Mouse (Mus musculus) cerebellum, adult (tissue): Measurements from ENCODE around the gene Lmo7.

Experiments used
- ATAC-seq: cut with Nextera tagmentation; 2 replicates; pipeline ENCODE4 v1.9.2; 2017; ENCODE audit warnings: mild to moderate bottlenecking, moderate library complexity, mixed read lengths; ENCODE audit not compliant: insufficient number of reproducible peaks, low FRiP score, low TSS enrichment

The Lmo7 gene

DNA sequence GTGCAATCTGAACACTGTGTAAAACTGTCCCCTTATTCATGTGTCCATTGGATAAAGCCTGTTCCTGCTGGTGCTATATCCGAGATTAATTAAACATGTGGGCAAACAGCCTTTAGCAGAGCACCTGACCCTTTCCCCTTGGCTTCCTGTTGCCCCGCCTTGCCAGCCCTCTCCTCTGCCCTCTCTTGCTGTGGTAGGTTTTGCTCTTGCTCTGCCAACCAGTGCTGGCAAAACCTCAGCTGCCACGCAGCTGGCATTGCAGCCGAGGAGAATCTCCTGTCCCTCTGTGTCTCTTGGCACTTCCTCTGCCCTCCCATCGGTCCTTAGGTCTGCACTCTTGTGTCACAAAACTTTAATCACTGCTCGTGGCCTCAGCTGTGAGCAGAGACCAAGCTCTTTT, 100.4 kb downstream of the Lmo7 start:
- ATAC-seq, result no peak

- ATAC-seq, result no peak
Observed at GRCm38 (mm10) chr14:101834109-101834508, 104.4 kb downstream of the Lmo7 start.

DNA sequence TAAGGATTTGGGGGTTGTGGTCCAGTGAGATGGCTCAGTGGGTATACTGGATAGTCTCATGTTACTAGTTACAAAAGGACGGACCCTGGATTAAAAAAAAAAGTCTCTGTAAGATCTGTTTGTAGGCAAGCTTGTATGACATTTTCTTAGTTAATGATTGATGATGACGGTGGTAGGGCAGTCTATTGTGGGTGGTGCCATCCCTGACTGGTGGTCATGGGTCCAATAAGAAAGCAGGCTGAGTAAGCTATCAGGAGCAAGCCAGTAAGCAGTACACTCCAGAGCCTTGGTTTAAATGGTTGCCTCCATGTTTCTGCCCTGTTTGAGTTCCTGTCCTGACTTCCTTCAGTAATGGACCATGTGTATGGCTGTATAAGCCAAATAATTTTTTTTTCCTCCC, 106.6 kb downstream of the Lmo7 start:
- ATAC-seq, result no peak

DNA sequence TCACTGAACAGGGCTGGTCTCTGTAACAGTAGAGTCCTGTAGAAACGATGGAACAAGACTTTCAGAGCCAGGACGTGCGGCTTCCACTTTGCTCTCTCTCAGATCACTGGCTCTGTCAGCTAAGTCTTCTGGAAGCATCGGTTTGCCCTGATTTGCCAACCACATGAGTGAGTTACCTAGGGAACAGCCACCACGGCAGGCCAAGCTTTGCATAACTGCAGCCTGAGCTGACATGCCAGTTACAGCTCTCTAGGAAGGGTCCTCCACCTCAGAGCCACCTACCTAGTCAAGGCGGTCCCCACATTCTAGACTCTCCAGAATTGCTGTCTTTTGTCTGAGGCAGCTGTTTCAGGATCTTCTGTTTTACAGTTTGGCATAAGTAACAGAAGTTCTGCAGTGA, 107.4 kb downstream of the Lmo7 start:
- ATAC-seq, result no peak

DNA sequence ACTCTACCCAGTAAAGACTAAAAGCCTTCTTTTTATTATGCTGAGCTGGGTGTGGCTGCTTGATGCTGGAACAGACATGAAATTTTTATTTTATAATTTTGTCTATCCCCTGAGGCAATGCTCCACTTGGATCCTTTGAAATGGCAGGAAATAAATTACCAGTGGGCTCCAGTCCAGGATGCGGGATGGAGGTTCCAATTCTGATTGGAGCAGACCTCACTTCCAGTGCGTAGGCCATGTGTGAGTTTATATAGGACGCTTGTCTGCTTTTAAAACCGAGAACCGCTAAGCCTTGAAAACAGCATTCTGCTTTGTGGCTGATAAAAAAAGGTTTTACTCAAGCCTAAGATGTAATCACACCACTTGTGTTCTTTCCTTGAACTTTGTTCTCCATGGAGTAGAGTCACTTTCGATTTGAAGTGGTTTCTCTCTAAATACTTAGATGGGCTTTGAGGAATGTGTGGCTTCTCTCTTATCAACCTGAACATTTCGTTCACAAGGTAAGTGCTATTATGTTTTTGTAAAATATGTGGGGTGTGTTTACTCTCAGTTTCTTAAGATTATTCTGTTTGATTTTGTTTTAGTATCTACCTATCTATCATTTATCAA, 108.6 kb downstream of the Lmo7 start:
- no peak for ATAC-seq

DNA sequence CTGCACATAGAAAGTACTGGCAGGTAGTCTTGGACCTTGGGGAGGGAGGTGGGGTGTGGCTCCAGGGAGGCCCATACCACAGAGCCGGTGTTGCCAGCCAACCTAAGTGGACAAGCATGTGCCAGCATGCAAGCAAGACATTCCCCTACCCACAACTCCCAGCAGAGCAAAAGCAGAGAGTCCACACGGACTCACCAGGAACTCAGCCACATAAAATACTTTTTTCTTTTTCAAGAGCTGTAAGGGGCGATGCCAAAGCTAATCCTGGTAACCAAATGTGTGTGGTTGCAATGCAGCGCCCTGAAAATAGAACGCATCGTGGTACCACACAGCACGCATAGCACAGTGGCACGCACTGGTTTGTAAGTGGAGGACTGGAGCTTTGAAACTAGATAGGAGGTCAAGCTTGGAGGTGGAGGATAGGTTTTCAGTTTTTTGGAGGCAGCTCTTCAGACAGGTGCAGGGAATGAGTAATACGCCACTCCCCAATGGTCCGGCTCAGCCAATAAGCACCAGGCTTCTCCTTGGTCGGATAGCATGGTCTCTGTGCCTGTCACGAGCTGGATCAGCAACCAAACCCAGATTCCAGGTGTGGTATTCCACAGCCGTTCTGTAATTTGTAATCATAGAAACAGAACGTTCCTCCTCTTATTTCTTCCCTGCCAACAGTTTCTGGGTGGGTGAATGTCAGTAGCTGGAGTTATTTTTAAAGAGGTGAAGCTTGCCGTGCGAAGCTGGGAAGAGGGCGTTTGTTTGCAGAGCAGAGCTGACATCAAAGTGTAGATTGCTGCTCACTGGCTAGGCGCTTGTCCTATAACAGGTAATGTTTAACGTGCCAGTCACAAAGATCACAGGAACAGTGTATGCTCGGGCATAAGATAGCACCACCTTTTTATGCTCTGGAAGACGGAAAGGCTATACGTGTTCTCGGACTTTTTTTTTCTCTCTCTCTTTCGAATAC, 110.3 kb downstream of the Lmo7 start:
- no peak for ATAC-seq

DNA sequence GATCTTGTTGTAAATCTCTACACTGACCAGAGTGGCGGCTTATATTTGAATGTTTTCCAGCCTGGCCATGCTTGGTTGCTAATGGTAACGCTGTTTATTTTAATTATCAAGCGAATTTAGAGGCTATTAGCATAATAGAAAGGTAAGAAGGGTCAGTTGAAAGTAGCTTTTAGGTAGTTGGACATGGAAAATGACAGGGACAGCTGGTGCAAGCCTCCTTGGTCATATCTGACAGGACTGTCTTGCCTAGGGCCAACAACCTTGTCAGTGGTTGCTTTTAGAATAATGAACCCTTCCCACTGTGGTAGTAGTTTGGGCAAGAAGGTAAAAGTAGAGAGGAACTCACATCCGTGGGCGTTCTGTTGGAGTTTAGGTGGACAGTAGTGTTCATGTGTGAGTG, 111.5 kb downstream of the Lmo7 start:
- ATAC-seq, result no peak

DNA sequence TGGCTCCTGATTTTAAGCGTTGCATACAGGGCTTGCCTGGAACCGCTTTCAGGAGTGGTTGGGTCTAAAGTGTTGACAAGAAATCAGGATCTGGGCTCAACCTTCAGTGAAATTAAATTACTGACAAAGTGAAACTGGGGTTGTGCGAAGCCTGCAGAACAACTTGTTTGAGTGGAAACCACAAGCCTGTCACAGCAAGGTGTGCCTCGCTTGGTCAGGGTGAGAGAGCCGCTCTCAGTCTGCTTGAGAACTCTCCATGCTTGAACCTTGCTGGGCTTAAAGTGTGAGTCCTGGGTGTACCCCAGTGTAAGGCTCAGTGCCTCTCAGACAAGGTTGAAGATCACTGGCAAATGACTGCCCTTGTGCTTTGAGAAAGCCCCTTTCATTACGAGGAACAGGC, 112.8 kb downstream of the Lmo7 start:
- ATAC-seq, result no peak

DNA sequence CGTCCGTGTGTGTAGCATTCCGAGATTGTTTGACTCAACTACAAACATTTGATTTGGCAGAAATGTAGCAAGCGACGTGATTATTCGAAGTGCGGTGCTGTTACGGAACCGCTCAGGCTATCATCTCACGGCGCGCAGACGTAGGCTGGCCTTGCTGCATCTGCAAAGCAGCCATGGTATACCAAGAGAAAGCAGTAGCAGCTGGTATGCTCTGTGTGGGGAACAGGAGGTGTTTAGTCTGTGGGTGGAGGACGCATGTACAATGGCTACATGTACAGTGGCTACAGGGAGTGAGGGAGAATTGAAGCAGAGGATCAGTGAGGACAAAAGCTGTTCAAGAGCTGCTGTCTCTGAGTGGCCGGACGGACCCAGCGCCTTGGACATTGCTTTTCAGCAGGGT, 113.7 kb downstream of the Lmo7 start:
- ATAC-seq, result no peak

- ATAC-seq, result no peak
Observed at GRCm38 (mm10) chr14:101844467-101844866, 114.7 kb downstream of the Lmo7 start.

DNA sequence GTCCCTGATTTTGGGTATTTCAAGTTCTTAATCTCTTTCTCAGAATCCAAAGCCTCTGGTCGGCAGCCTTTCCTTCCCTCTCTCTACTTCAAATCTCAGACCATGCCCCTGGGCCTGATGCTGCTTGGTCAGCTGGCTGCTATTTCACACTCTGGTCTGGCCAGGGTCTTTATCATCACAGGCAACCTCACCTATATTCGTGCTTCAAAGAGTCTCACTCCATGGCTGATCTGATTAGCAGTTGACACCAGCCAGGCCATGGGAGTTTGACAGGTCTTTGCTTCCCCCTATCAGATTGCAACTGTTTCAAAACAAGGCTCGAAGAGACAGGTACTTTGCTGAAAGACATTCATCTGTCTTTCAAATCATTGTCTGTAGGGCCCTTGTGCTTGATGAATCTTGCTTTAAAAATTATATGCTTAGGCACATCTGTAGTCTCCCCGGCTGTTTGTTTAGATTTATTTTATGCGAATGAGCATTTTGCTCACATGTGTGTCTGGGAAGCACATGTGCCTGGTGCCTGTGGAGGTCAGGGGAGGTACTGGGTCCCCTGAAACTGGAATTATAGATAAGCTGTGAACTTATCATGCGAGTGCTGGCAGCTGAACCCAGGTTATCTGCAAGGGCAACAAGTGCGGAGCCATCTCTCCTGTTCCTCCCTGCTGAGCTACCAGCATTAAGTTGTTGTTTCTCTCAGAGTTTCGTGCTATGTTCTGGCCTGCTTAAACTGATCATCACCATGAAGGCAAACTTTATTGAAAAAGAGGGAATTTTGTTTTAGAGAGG, 116.5 kb downstream of the Lmo7 start:
- no peak for ATAC-seq

DNA sequence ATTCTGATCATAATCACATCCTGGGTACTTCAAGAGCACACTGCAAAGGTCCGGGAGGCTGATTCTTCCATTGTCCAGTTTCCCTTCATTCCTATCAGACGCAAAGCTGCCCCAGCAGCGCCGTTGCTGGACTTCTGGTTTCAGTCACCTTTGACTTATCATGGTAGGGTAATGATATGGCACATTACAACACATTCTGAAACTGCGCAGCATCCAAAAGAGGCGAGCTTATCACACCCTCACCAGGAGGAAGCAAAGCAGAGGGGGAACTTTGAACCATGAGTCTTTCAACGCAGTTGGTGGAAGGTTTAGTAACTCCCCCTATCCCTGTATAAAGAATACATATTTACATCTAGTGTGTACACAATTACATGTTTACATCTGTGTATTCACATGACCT, 117.8 kb downstream of the Lmo7 start:
- no peak for ATAC-seq

DNA sequence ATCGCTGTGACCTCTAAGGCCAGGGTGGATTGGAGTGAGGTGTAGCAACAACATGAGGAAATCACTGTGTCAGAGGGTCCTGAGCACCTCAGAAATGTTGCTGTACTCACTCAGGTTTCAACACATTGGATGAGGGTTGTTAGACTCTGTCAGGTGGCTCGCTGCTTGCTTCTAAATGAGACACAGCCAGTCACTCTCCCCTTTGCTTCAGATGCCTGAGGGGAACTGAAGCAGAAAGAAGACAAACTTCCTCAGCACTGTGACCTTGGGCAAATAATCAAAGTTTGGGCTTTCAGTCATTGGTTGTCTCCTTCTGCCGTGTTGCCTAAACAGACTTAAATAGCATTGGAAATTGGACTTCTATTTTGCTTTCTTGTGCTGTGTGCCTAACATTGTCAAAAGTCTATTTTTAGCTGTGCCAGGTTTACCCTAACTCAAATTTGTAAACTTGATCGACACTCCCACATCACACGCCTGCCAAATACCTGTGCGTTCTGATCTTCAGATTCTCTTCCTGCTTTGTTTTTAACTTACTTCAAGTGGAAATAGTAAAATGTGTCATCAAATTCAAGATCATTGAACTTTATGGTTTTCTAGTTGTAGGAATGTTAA, 122.9 kb downstream of the Lmo7 start:
- ATAC-seq, result no peak

DNA sequence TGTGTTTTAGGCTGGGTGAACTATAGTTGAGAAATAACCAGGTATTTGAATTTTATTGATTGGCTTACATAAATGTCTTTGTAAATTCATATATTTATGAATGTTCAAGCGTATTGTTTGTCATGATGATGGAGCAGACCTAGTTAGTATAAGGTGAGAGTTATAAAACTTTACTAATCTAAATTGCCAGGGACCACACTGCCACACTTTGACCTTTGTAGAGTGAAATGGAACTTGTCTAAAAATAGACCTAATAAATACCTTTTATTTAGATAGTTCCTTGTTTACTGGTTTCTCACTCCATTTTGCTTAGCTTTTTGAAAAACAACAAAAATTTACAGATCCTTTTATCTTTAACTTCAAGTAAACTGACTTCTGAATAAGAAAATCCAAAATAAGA, 123.5 kb downstream of the Lmo7 start:
- no peak for ATAC-seq

- ATAC-seq, result no peak
Observed at GRCm38 (mm10) chr14:101853722-101854121, 124.0 kb downstream of the Lmo7 start.

GRCm38 (mm10) chr14:101854226-101854625, 124.5 kb downstream of the Lmo7 start:
- ATAC-seq, result no peak

DNA sequence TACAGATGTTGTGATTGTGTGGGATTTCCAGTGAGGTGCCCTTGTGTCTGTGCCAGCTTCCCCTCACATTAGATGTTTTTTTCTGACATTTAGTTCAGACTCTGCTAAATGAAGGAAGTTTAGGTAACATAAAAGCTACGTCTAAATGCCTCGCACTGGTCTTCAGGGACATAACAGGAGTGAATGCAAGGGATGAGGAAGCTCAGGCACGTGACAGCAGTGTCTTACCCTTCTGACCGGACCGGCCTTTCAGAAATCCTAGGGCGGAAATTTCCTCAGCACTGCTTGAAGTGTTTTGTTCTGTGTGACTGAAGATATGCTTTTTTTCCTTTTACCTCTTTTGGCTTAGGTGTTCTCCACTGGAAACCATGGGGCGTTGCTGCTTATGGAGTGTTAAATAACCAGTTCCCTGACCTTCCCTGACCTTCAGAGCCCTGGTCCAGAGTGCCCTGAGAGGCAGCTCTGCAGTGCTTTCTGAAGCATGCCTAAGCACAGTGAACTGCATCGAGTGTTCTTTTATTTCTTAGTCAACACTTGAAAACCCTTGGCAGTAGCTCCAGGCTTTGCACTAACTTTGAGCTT, 129.6 kb downstream of the Lmo7 start:
- no peak for ATAC-seq

GRCm38 (mm10) chr14:101862088-101862487, 132.3 kb downstream of the Lmo7 start:
- no peak for ATAC-seq

GRCm38 (mm10) chr14:101867071-101867733, 137.4 kb downstream of the Lmo7 start:
- no peak for ATAC-seq

DNA sequence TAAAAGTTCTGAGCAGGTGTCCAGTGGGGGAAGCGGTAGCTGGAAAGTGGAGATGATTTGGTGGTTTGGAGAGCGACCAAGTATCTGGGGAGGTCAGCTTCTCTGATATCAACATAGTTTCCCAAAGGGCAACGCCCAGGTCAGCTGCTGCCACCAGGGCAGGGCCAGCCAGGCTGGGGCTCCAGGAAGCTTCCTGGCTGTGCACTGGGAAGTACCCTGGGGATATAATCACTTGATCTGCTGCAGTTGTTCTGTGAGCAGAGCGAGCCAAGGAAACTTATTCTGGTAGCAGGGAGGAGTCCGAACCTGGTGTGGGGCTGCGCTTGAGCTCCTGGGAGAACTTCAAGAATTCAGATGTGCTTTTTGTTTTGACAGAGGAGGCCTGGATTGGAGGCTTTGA, 139.4 kb downstream of the Lmo7 start:
- no peak for ATAC-seq
